Mouse (Mus musculus) large intestine, adult 2 months (tissue): ENCODE data around the gene Kcnip4. TPM values are rescaled to one million over a fixed set of nuclear protein-coding genes. Genes with fewer than 3 reads are reported as not detected.

Experiments used
- DNase-seq: peaks from one replicate; pipeline ENCODE4 v3.0.0-alpha.2; 2012; ENCODE audit warnings: low read depth, low spot score
- WGBS: fragments of 180-500 bp; shearing (Covaris S2); methylation state at CpG from one replicate; pipeline ENCODE4 v1.1.7; 2018; 5-methylcytosine and 5-hydroxymethylcytosine counted together
- polyA plus RNA-seq: library from polyadenylated mRNA; depleted of rRNA; stranded (reverse); fragments of >200 nt; gene quantifications from 2 replicates; pipeline ENCODE4 v1.2.3, GENCODE M21; 2012

The Kcnip4 gene
- polyA plus RNA-seq, 1 experiment, result 0.20 TPM

DNA sequence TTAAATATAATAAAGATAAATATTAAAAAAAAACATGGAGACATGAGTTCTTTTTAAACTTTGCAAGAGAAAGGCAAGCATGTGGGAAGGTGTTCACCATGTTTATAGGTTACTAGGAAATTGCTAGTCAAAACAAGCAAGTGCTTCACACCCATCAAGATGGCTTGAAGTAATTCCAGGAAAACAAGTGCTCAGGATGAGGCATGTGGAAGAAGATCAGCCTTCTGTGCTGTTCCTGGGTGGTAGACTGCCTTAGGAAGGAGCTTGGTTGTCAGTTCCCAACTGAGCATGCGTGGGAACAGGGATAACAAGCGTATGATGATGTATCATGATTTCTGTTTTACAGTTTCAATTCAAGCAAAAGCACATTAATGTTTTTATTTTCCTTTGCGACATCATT, 891.1 kb downstream of the Kcnip4 start:
- 90% methylated on average over 3 of the region's 3 CpGs for WGBS

DNA sequence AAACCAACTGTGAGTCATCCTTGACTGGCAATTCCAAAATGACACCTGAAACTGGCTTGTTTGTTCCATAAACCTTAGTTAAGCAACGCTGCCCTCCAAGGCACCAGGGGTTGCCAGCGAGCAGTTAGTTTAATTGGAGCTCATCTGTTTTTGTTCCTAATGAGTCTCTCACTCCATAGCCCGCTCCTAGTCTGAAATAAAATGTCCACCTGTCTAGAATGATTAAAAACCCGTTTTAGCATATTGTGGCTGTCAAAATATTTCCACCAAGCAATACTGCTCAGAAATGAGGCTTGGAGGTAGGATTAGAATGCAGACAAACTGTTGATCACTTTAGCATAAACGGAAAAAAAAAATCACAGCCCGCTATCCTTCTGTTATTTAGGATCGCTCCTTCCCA, 901.3 kb downstream of the Kcnip4 start:
- no peak for DNase-seq
- 64% methylated on average over 7 of the region's 7 CpGs for WGBS

More for the DNA sequence above, 891.1 kb downstream of the Kcnip4 start:
- no peak for DNase-seq

DNA sequence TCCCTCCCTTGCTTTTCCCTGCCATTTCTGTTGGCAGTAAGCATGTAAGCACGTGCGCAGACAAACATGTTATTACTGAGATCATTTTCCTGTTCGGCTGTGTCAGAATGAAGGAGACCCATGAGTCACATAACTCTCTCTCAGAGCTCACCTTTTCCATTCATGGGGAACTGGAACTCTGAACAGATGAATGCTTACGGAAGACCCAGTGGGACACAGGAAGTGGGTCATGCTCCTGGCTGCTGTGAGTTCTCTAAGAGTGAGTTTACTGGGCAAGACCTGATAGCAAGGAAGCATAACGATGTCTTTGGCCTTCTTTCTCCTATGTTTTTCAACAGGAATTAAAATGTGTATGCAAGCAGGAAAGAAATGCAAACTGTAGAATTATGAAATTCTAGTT, 917.8 kb downstream of the Kcnip4 start:
- 85% methylated on average over 5 of the region's 5 CpGs for WGBS
- no peak for DNase-seq

- no peak for DNase-seq
- WGBS, result 92% methylated on average over 9 of the region's 9 CpGs
These were observed 918.4 kb downstream of the Kcnip4 start for GRCm38 (mm10) chr5:48606281-48606680.

- 6% methylated on average over 12 of the region's 12 CpGs for WGBS
- DNase-seq, result no peak
These were observed 925.1 kb downstream of the Kcnip4 start for GRCm38 (mm10) chr5:48599481-48600040.

GRCm38 (mm10) chr5:48588014-48588413, 936.7 kb downstream of the Kcnip4 start:
- no peak for DNase-seq

- DNase-seq, result no peak
- 22% methylated on average over 1 of the region's 1 CpGs for WGBS
These were observed 941.3 kb downstream of the Kcnip4 start for GRCm38 (mm10) chr5:48583431-48583830.

GRCm38 (mm10) chr5:48563996-48564587, 960.6 kb downstream of the Kcnip4 start:
- 68% methylated on average over 3 of the region's 3 CpGs for WGBS
- DNase-seq, result no peak

GRCm38 (mm10) chr5:48551753-48552152, 973.0 kb downstream of the Kcnip4 start:
- WGBS, result 72% methylated on average over 4 of the region's 4 CpGs
- DNase-seq, result no peak

- WGBS, result 46% methylated on average over 3 of the region's 3 CpGs
These were observed 978.9 kb downstream of the Kcnip4 start for GRCm38 (mm10) chr5:48545825-48546224.

DNA sequence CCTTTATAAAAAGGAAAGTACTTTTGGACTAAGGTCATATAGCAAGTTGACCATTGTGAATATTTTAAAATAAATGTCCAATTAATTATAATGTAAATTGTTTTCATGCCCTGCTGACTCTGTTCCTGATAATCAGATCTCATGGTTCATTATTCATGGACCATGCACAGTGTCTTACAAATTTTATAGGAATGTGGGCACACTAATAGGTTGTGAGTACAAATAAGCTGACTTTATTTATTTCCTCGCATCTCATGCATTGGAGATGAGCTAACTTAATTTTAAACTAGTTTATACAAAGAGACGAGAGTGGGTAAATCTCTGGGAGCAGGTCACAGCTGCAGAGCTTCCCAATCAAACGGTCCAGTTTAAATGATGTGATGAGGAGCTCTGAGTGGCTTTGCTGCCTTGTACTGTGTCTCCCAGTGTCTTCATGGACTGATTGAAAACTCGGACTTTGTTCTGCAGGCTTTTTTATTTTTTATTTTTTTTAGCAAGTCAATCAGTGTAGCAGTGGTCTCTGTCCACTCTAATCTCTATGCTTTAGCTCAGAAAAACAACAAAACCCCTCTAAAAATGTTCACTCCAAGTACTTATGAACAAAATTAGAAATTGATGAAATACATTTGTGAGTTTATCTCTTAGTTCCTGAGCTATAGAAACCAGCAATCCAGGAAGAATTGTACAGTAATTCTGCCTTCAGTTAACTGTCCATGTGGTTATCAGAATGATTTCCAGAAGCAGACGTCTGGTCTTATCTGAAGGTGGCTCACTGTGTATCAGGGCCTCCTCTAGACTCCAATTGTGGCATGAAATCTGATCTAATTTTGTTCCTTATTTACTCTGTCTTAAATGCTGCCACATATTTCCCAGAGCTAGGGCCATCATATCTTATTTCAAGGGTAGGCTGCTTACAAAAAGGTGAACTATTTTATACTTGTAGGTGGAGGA, 979.6 kb downstream of the Kcnip4 start:
- WGBS, result 47% methylated on average over 5 of the region's 5 CpGs
- DNase-seq, result no peak

More at GRCm38 (mm10) chr5:48545825-48546224, 978.9 kb downstream of the Kcnip4 start:
- no peak for DNase-seq

DNA sequence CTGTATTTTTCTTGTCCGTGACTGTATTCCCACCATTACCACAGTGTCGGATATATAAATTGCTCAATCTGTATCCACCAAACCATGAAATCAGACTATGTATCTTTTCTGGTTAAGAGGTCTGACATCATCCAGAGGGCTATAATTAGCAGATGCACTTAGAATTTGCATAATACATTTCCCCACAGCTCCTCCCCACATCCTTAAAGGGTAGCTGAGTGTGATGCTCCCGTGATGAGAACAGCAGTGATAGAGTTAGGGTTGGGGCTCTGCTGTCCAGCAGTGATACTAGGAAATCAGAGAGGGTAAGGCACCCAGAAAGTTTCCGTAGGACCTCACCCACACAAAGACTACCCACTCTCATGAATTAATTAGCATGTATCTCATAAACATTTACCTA, 1006.7 kb downstream of the Kcnip4 start:
- 81% methylated on average over 4 of the region's 4 CpGs for WGBS
- DNase-seq, result no peak

GRCm38 (mm10) chr5:48513354-48513753, 1011.4 kb downstream of the Kcnip4 start:
- WGBS, result 94% methylated on average over 1 of the region's 1 CpGs
- no peak for DNase-seq

- no peak for DNase-seq
- WGBS, result 34% methylated on average over 1 of the region's 1 CpGs
These were observed 1013.4 kb downstream of the Kcnip4 start for GRCm38 (mm10) chr5:48511357-48511756.

DNA sequence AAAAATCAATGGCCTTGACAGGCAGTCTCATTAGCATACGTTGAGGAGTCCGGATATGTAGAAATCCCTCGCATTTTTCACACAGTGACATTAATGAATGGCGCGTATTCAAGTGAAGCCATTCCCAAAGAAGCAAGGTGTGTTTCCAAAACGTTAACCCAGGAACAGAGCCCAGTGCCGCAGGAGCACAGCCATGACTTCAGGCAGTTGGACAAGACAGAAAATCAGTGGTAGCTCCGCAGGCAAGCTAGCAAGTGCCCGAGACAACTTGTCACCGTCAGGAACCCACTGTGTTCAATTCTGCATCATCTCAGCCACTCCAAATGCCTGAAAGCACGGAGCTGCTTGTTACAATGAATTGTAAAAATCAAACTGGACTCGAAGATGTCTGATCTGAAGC, 1014.5 kb downstream of the Kcnip4 start:
- no peak for DNase-seq
- WGBS, result 76% methylated on average over 12 of the region's 12 CpGs

DNA sequence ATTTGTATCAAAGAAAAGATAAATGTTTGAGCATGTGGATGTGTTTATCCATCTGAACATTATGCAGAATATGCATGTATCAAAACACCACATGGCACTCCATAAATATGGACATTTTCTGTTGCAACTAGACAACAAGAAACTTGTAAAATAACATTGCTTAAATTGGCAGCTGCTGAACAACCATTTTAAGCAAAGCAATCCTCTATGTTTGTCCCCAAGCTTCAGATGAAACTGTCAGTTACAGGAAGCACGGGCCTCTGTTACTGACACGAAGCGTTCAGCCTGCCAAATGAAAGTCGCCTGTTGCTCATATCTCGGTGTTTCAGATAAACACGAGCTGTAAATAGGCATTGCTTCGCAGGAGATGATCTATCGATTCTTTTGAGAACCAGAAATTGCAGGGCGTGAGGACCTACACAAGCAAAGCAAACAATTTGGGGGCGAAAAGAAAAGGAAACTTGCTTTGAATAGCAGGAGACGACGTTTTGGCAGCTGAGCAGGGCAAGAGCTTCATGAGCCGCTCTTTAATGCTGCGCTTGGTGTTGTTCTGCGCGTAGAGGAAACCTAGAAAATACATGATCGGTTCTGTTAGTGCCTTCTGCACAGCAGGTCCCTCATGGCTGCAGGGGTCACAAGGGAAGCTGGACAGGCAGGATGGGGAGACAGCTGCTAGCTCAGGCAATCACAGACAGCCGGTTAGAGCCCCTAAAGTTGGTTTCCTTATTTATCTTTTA, 1015.3 kb downstream of the Kcnip4 start:
- 56% methylated on average over 18 of the region's 18 CpGs for WGBS

DNA sequence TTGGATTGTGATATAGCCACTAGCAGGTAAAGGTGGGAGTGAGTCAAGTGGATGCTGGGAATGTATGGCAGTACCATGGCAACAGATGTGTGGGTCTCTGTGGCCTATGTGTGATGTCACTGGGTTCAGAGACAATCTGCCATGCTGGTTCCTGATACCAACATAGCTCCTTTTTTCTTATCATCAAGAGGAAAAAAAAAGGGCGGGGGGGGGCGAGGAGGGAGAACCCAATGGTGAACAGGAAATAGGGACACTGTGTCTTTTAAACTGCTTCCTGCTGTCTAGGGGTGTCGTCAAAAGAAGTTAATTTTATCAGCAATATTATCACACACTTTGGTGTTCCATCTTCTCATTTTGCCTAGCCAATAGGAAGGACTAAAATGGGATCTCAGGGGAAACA, 1021.6 kb downstream of the Kcnip4 start:
- DNase-seq, result no peak
- WGBS, result 73% methylated on average over 3 of the region's 3 CpGs

More for the DNA sequence above, 1015.3 kb downstream of the Kcnip4 start:
- DNase-seq, result no peak

DNA sequence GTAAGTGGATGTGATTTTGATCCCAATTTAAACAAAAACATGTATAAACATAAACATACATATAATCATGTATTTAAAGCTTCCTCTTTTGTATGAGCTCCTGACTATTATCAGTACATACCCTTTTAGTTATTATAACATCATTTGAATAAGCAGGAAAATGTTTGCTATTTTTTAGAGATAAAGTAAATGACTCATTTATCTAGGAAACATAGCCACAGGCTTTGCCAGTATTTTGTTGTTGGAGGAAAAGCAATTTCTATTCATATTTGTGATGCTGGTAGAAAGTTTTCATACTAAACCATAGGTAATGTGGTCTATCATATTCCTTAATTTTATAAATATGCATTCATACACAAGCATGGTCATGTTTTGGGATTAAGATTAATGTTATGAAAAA, 1022.3 kb downstream of the Kcnip4 start:
- no peak for DNase-seq

- DNase-seq, result no peak
- WGBS, result 38% methylated on average over 5 of the region's 5 CpGs
These were observed 1024.5 kb downstream of the Kcnip4 start for GRCm38 (mm10) chr5:48500204-48500603.

DNA sequence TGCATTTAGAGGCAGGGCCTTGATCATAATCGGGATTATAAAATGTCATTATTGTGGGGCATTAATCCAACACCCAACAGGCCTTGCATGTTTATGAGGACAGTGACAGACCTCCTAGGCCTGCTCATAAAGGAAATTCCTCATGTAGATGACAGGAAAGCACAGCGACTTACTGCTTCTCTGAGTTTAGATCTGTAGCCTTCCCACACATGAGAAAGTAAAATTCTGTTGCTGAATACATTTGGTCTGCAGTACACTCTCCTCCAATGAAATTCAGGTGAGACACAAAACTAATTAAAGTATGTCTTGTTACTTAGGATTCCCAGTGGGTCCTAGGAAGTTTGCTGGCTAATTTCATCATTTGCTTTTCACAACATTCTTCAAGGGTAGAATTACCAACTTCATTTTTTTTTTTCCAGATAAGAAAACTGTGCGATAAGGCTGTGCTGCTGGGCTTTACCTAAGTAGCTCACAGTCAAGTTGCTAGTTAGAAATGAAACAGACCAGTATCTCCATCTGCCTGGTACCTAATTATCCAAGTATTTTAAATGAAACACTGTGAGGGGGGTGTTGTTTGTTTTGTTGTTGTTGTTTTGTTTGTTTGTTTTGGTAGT, 1033.7 kb downstream of the Kcnip4 start:
- 79% methylated on average over 3 of the region's 3 CpGs for WGBS
- no peak for DNase-seq
